Mouse (Mus musculus): ENCODE measurements around the gene Gsk3b.

The Gsk3b gene

DNA sequence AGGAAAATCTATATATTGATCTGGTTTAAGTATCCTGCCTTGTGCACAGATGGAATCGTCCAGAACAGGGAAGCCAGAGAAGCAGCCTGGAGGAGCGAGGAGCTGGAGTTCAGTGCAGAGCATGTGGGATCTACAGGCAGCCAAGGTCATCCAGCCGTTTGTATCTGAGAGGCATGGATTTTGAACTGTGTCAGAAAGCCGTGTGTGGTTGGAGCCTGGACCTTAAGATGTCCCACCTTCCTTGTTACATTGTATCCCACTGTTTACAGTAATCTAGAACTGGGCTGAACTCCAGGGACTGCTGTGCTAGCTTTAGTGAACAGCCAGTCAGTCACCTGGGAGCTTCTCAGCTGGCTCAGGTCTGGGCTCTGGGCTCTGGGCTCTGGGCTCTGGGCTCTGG, 197.7 kb downstream of the Gsk3b start:
- DNase-seq, result no peak

DNA sequence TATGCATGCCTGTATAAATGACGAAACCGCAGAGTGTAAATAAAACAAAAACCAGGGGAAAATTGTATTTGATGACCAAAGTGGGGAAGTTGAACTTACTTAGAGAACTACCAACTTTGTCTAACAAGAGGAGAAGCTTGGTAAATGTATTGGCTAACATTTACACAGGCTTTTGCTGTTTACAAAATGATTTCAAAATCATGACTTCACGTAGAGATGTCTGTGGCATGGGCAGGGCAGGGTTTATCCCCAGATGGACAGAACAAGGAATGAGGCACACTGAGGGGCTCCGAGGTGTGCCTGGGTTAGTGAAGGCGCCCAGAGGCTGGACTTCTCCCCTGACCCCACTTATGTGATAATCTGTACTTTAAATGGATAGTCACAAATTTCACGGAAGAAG, 198.6 kb downstream of the Gsk3b start:
- no peak for DNase-seq

DNA sequence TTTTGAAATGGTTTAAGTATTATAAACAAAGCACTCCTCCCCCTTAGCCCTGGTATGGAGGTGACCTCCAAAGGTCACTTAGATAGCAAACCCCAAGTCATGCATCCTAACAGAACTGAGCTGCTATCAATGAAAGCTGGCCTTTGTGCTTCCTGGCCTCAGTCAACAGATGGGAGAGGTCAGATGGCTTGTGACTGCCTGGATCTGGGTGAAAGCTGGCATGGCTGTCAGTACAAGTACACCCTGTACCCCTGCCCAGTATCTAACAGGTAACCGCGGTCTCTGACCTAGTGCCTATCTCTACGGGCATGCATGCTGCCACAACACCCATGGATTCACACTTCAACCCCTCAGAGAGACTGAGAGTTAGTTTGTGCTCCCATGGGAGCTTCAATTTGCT, 199.0 kb downstream of the Gsk3b start:
- no peak for DNase-seq

DNA sequence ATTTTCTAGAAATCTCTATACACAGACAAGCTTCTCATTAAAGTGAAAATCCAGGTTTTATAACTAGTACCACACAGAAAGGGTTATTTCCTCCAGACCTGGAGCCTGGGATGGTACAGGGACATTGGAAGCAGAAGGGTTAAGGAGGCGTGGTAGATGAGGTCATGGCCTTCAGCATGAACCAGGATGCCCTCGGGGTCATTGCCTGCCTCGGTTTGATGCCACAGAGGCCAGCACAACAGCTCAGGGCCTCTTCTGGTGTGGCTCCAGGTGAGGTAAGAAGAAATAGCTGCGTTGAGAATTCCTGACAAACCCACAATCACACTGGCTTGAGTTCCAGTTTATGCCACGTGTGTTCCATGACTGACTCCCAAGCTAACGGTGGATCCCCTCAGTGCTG, 200.1 kb downstream of the Gsk3b start:
- no peak for DNase-seq

DNA sequence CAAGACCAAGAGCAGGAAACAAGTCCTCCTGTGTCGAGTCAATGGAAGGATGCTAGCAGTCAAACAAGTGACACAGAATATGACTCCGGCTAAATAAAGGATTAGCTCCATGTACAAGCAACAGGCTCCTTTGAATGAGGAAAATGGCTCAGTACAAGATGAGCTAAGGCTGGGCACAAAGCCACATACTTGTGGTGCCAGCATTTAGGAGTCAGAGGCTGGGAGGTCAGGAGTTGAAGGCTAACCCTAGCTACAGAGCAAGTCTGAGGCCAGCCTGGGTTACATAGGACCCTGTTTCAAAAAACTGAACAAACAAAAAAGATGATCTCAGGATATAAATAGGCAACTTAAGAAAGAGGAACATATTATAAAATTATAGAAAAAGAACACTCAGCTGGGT, 201.3 kb downstream of the Gsk3b start:
- no peak for DNase-seq

DNA sequence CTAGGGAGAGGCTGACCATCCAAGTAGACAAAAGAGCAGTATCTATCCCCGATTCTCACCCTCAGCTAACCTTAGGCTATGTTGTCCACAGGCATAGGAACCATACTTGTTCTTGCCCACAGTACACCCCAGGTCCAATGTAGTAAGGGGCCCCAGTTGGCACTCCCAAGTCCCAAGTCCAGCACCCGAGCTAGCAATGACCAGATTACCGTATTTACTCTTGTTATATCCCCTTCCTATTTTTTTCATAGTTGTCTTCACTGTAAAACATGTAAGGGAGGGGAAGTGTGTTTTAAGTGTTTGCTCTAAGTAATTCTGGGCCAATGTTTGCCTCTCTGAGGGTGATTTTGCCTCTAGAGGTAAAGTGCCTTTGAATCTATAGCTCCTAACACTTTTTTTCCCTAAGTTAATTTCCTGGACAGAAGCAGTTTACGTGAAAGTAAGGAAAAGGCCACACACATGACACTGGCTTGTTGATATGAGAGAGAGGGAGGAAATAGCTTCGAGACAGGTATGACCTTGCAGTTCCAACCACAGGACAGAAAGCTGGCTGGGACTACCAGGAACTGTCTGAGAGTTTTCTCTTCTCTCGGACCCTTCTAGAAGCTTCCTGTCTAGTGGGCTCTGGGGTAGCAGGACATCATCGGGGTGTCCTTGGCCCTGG, 206.0 kb downstream of the Gsk3b start, which contains the start of gene Nr1i2:
Gene Nr1i2 (minus strand): TSS at position 140 of the 664 bp plus-strand sequence.
- no peak for DNase-seq

DNA sequence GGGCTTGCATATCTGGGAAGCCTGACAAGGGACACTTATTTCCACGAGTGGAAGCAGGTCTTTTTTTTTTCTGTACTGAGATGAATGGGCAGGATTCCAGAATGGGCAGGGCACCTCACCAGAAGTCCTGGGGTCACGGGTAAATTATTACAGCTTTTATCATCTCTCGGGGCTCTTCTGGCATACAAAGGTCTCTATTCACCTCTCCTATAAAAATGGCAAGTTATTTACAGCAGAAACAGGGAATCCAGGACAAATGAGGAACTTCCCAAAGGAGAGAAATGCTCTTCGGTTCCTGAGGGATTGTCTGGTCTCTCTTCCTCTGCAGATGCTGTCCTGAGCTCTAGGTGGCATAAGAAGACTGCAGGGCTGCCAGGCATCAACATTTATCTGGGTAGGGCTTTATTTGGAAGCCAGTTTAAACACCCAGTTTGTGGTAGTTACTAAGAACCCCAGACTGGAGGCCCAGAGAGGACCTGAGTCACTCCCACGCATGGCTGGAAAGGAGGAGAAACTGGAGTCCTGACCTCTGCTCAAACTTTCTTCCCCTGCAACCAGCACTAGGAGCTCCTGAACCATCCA, 206.6 kb downstream of the Gsk3b start:
- no peak for DNase-seq
